Mouse (Mus musculus) kidney, postnatal 0 days (tissue): Measurements from ENCODE around the gene Cxcl15. TPM values are rescaled to one million over a fixed set of nuclear protein-coding genes. Genes with fewer than 3 reads are reported as not detected.

ENCODE experiments used
- ATAC-seq: fragments of 200-750 bp; cut with Nextera tagmentation; replicated peaks from 2 replicates; pipeline ENCODE4 v1.8.0; 2017; ENCODE audit warnings: low read depth, moderate number of reproducible peaks, moderate TSS enrichment, moderate library complexity; ENCODE audit not compliant: low FRiP score
- DNase-seq: peaks from one replicate; pipeline ENCODE4 v3.0.0-alpha.2; 2016; ENCODE audit warnings: low spot score
- H3K27ac ChIP-seq: fragments of 300-500 bp; sonication (generic); 2 replicates; pipeline ENCODE4 v1.5.1; 2014; ENCODE audit warnings: mild to moderate bottlenecking
- H3K27me3 ChIP-seq: fragments of 300-500 bp; sonication (generic); 2 replicates; pipeline ENCODE4 v1.6.1; 2014; ENCODE audit warnings: low read length, mixed read lengths; ENCODE audit not compliant: insufficient read depth
- H3K36me3 ChIP-seq: fragments of 300-500 bp; sonication (generic); 2 replicates; pipeline ENCODE4 v1.6.1; 2014; ENCODE audit warnings: low read length, mixed read lengths; ENCODE audit not compliant: insufficient read depth
- H3K4me1 ChIP-seq: fragments of 300-500 bp; sonication (generic); replicated peaks from 2 replicates; pipeline ENCODE4 v1.6.1; 2014; ENCODE audit warnings: antibody characterized with exemption, low read length, mixed read lengths; ENCODE audit not compliant: insufficient read depth
- H3K4me2 ChIP-seq: fragments of 300-500 bp; sonication (generic); 2 replicates; pipeline ENCODE4 v1.6.1; 2014; ENCODE audit warnings: mild to moderate bottlenecking, low read length, moderate library complexity, mixed read lengths
- H3K4me3 ChIP-seq: fragments of 300-500 bp; sonication (generic); replicated peaks from 2 replicates; pipeline ENCODE4 v1.5.1; 2014; ENCODE audit warnings: low read depth, low read length
- H3K9ac ChIP-seq: fragments of 300-500 bp; sonication (generic); 2 replicates; pipeline ENCODE4 v1.6.1; 2014; ENCODE audit warnings: low read depth, low read length
- H3K9me3 ChIP-seq: fragments of 300-500 bp; sonication (generic); replicated peaks from 2 replicates; pipeline ENCODE4 v1.6.1; 2016; ENCODE audit warnings: low read length, inconsistent platforms, mixed read lengths
- CTCF ChIP-seq: IDR thresholded peaks from 2 replicates; pipeline ENCODE4 v1.5.1; 2016; ENCODE audit warnings: antibody characterized with exemption, low read depth, mild to moderate bottlenecking, moderate library complexity
- WGBS: fragments of 180-500 bp; shearing (Covaris S2); extraction: QIAGEN DNeasy Blood & Tissue Kit; methylation state at CpG from one replicate; pipeline ENCODE4 v1.1.7; 2014; 5-methylcytosine and 5-hydroxymethylcytosine counted together
- polyA plus RNA-seq: library from polyadenylated mRNA; unstranded; fragments of >200 nt; fragmentation: Nextera tagmentation; extraction: Ambion mirVana; gene quantifications from 2 replicates; pipeline ENCODE4 v1.2.1, GENCODE M21; 2015

Gene Cxcl15
- polyA plus RNA-seq, 1 experiment from 2014 or later, result 0.07 TPM

- H3K9ac ChIP-seq, result no peak overlapping the region
- no peak overlapping the region for H3K4me3 ChIP-seq
- no peaks in the 10 kb centered on the region for H3K36me3 ChIP-seq
- H3K4me2 ChIP-seq, result no peak overlapping the region
- WGBS, result 82% methylated on average over 3 of the region's 3 CpGs
- no peaks in the 10 kb centered on the region for H3K9me3 ChIP-seq
- H3K27me3 ChIP-seq, result peaks cover 6% of the 10 kb centered on the region
- ATAC-seq, result no peak
- H3K27ac ChIP-seq, result no peak overlapping the region
- H3K4me1 ChIP-seq, result peaks cover 12% of the 10 kb centered on the region; the same call in 1 of the 2 replicates
- DNase-seq, result no peak
- no peak for TF ChIP-seq CTCF
Measured at GRCm38 (mm10) chr5:90761834-90762233, 32.5 kb upstream of the Cxcl15 start.

DNA sequence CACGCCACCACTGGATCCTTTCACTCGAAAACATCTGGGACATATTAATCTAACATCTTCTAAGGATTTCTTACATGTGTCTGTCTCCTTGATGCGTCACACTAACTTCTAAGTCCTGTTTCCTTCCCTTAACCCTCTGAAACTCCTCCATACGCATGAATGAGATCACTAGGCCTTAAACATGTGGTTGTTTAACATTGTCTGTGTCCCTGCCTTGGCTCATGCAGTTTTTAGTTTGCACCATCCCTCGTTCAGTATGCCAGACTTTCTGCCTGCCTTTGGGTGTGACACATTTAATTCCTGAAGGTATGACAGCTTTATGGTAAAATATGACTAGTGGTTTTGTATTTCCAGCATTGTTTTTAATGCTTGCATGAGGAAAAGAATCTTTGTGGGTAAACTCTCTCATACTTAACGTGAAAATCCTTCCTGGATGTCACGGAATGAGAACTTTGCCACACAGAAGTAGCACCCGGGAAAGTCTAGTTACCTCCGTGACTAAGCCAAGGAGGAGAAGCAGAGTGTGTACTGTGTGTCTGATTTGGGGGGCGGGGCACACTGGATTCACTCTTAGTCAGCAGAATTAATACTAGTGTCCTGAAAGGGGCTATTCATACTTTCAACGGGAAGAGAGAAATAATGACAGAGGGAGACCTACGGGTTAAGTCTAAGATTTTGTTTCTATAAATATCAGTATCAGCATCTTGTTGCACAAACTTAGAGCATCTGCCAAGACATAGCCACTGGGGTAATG lies 30.2 kb upstream of the Cxcl15 start:
- Histone ChIP-seq H3K4me1 (peaks cover 4% of the 10 kb centered on the region; the same call in 1 of the 2 replicates), H3K36me3 (no peaks in the 10 kb centered on the region), H3K9me3 (no peaks in the 10 kb centered on the region), H3K4me3 (no peak overlapping the region), H3K27ac (no peak overlapping the region), H3K9ac (no peak overlapping the region), H3K27me3 (peaks cover 5% of the 10 kb centered on the region), H3K4me2 (no peak overlapping the region)
- no peak for ATAC-seq
- no peak for TF ChIP-seq CTCF
- WGBS, result 78% methylated on average over 12 of the region's 12 CpGs
- DNase-seq, result no peak

DNA sequence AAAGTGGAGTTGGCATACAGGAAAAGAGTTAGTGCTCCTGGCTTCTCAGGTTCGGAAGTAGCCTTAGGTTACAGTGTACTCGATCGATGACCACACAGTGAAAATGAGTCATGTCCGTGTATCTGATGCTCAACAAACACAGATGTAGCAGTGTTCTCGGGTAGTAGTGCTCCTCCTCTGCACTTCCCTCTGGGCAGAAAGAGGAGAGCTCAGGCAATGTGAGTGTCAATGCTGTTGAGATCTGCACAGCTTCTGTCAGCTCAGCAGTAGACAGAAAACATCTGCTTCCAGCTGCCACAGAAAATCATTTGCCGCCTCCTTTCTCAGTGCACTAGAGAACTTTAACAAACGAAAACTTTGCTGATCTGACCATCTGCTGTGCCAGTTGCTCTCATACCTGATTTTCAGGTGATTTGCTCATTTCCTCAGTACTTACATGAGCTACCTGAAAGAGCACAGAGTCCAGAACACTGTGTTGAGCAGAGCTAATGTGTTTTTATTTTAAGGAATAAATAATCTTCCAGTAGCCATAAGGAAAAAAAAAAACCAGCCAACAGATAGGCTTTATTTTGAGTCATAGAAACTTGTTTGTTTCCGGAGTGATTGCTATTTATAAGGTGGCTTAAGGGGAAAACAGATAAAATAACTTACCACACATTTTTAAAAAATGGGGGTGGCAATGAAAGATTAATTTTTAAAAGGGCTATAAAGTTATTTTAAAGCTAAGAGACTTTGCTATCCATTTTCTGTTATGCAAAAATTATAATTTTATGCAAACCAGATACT lies 28.3 kb upstream of the Cxcl15 start:
- DNase-seq (peak; percentile 47), ATAC-seq (no peak)
- Histone ChIP-seq H3K27me3 (no peaks in the 10 kb centered on the region), H3K9ac (no peak overlapping the region), H3K4me2 (no peak overlapping the region), H3K27ac (no peak overlapping the region), H3K4me3 (no peak overlapping the region), H3K4me1 (no peaks in the 10 kb centered on the region), H3K36me3 (no peaks in the 10 kb centered on the region), H3K9me3 (no peaks in the 10 kb centered on the region)
- WGBS, result 28% methylated on average over 8 of the region's 8 CpGs
- no peak for TF ChIP-seq CTCF

DNA sequence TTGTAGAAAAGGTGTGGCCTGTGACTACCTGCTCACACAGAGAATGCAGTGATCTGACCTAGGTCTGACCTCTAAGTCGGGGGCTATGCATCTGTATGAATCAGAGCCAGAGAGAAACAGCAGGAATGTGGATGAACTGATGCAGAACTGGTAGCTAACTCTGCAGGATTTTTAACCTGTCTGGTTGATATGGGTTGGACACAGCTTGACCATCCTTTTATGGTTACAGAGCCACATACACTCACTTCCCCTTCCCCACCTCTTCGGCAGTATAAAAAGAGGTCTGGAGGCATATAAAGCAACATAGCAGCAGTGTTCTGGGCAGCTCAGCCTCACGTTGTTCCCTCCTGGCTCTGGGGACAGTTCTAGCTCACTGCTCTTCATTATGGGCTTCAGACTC lies 26.1 kb upstream of the Cxcl15 start, which contains the start of gene Ppbp:
Gene Ppbp (plus strand): TSS at position 301 of the 400 bp plus-strand sequence.
- Histone ChIP-seq H3K27me3 (no peaks in the 10 kb centered on the region), H3K4me1 (no peaks in the 10 kb centered on the region), H3K27ac (no peak within 1 kb of the TSS), H3K36me3 (no peaks in the 10 kb centered on the region), H3K9ac (no peak within 1 kb of the TSS), H3K4me3 (no peak within 1 kb of the TSS), H3K9me3 (no peaks in the 10 kb centered on the region), H3K4me2 (no peak within 1 kb of the TSS)
- TF ChIP-seq CTCF, result no peak
- DNase-seq, result no peak
- 39% methylated on average over 3 of the region's 3 CpGs for WGBS
- ATAC-seq, result no peak

GRCm38 (mm10) chr5:90771369-90771768 lies 23.0 kb upstream of the Cxcl15 start:
- H3K4me2 ChIP-seq, result no peak overlapping the region
- no peak for DNase-seq
- TF ChIP-seq CTCF, result no peak
- no peaks in the 10 kb centered on the region for H3K4me1 ChIP-seq
- no peak overlapping the region for H3K4me3 ChIP-seq
- H3K9ac ChIP-seq, result no peak overlapping the region
- no peaks in the 10 kb centered on the region for H3K9me3 ChIP-seq
- no peak for ATAC-seq
- no peak overlapping the region for H3K27ac ChIP-seq
- no peaks in the 10 kb centered on the region for H3K36me3 ChIP-seq
- H3K27me3 ChIP-seq, result no peaks in the 10 kb centered on the region
- 66% methylated on average over 3 of the region's 3 CpGs for WGBS

GRCm38 (mm10) chr5:90771880-90772653 lies 22.3 kb upstream of the Cxcl15 start, which contains the start of gene Pf4:
Gene Pf4, plus strand, starts transcription at chr5:90772435.
- TF ChIP-seq CTCF, result no peak
- H3K4me1 ChIP-seq, result no peaks in the 10 kb centered on the region
- no peak within 1 kb of the TSS for H3K27ac ChIP-seq
- WGBS, result 64% methylated on average over 16 of the region's 16 CpGs
- peak within 1 kb of the TSS; percentile 23; the same call in 1 of the 2 replicates for H3K4me2 ChIP-seq
- no peaks in the 10 kb centered on the region for H3K27me3 ChIP-seq
- H3K9ac ChIP-seq, result no peak within 1 kb of the TSS
- no peak for ATAC-seq
- no peak within 1 kb of the TSS for H3K4me3 ChIP-seq
- peak; percentile 60 for DNase-seq
- H3K9me3 ChIP-seq, result no peaks in the 10 kb centered on the region
- H3K36me3 ChIP-seq, result no peaks in the 10 kb centered on the region
